Mouse (Mus musculus): ENCODE measurements at regions not wholly inside any gene's neighbourhood (a gene's known extent, or its start where the extent isn't known, plus 50 kb on each side); places are given as distances from the start of the nearest gene placed in this dataset.

DNA sequence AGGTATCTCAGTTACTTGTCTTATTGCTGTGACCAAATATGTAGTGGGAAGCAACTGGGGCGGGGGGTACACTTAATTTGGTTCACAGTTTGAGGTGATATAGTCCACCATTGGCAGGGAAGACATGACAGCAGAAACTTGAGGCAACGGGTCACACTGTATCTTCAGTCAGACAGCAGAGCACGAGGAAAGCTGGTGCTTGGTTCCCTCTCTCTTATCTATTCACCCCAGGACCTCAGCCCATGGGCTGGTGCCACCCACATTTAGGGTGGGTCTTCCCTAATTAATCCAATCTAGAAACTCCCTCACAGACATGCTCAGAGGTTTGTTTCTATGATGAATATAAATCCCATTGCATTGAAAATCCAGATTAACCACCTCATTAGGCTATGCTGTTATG lies 56.5 kb downstream of the Otud1 start:
- Histone ChIP-seq H3K27me3 (no peaks in the 10 kb centered on the region; the same call in 1 of the 2 replicates), H3K4me1 (replicated peaks) (no peaks in the 10 kb centered on the region), H3K27ac (no peak overlapping the region), H3K36me3 (no peaks in the 10 kb centered on the region), H3K4me3 (replicated peaks) (no peak overlapping the region), H3K9me3 (no peaks in the 10 kb centered on the region), H3K9ac (replicated peaks) (no peak overlapping the region), H3K4me2 (no peak overlapping the region)
- 71% methylated on average over 3 of the region's 3 CpGs for WGBS
- no peak for ATAC-seq (ENCODE audit: insufficient number of reproducible peaks, insufficient read depth, low FRiP score, low TSS enrichment, low read depth)

DNA sequence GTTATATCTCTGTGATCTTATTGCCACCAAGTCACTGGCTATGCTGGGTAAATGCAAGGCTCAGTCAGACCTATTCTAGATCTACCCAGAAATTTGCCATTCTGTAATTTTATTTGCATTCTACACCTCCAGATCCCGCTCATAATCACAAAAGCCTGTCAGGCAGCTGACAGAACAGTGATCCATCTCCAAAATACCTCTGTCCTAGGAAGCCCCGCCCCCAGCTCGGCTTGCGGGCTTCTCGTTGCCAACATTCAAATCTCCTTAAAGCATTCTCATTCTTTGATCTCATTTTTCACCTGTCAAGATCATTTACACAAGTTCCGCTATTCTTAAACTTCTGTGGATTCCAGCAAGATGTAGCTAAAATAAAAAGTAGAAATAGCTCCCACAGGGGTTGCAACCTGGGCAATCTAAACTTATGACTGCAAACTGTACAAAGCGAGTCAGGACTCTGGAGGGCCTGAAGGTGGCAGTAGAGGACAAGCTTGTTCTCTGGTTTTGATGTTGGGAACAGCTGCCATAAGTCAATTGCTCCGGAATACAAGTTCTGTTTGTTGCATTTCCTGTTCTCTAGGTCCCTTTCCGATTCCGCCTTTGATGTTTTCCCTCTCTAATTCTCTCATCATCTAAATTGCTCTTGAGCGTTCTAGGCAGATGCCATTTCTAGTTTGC lies 58.1 kb downstream of the Otud1 start:
- no peaks in the 10 kb centered on the region for H3K9me3 ChIP-seq
- H3K4me2 ChIP-seq, result peak overlapping the region; percentile 46
- no peaks in the 10 kb centered on the region; the same call in 1 of the 2 replicates for H3K27me3 ChIP-seq
- no peak overlapping the region for H3K27ac ChIP-seq
- H3K9ac ChIP-seq (replicated peaks), result no peak overlapping the region
- 17% methylated on average over 11 of the region's 11 CpGs for WGBS
- no peaks in the 10 kb centered on the region for H3K4me1 ChIP-seq (replicated peaks)
- ATAC-seq (ENCODE audit: insufficient number of reproducible peaks, insufficient read depth, low FRiP score, low TSS enrichment, low read depth), result peak; percentile 73; the same call in 1 of the 2 replicates
- no peaks in the 10 kb centered on the region for H3K36me3 ChIP-seq
- peak overlapping the region; percentile 19; the same call in 1 of the 2 replicates for H3K4me3 ChIP-seq (replicated peaks)

DNA sequence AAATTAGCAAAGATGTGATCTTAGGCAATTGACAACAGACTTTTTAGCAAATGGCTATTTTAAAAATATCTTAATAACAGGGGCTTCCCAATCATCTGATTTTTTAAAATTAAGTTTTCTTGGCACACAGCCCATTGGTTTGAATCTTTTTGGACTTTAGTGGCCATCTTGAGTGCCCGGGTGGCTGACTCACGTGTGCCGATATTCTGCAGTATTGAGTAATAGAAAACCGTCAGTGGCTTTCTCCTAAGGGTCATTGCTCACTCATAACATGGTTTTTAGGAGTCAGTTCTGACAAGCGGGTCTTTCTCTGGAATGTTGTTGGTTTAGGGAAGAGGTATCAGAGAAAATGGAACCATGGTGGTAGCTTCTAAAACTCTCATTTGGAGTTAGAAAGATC lies 58.8 kb downstream of the Otud1 start:
- Histone ChIP-seq H3K4me1 (replicated peaks) (no peaks in the 10 kb centered on the region), H3K9me3 (no peaks in the 10 kb centered on the region), H3K4me2 (no peak overlapping the region), H3K36me3 (no peaks in the 10 kb centered on the region), H3K27me3 (no peaks in the 10 kb centered on the region; the same call in 1 of the 2 replicates), H3K27ac (no peak overlapping the region), H3K4me3 (replicated peaks) (no peak overlapping the region), H3K9ac (replicated peaks) (no peak overlapping the region)
- ATAC-seq (ENCODE audit: insufficient number of reproducible peaks, insufficient read depth, low FRiP score, low TSS enrichment, low read depth), result no peak
- 93% methylated on average over 5 of the region's 5 CpGs for WGBS

DNA sequence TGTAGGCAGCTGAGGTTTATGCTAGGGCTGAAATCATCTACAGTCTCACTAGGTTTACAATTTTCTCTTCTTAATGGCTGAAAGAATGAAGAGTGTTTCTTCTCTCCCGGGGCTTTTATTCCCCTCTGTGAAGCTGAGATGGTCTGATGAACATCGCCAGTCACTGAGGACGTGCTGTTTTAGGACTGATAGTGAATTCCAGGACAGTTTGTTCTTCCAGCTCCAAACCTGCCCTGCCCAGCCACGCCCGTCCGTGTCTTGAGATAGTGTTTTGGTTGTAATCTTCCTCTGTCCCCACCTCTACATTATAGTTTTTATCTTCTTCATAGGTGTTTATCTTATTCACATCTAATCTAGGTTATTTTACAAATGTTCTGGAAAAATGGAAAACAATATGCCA lies 68.5 kb downstream of the Otud1 start:
- H3K9ac ChIP-seq (replicated peaks), result no peak overlapping the region
- no peaks in the 10 kb centered on the region for H3K9me3 ChIP-seq
- no peaks in the 10 kb centered on the region; the same call in 1 of the 2 replicates for H3K27me3 ChIP-seq
- no peak overlapping the region for H3K27ac ChIP-seq
- no peak for ATAC-seq (ENCODE audit: insufficient number of reproducible peaks, insufficient read depth, low FRiP score, low TSS enrichment, low read depth)
- no peaks in the 10 kb centered on the region for H3K36me3 ChIP-seq
- no peaks in the 10 kb centered on the region for H3K4me1 ChIP-seq (replicated peaks)
- H3K4me2 ChIP-seq, result no peak overlapping the region
- no peak overlapping the region for H3K4me3 ChIP-seq (replicated peaks)
- 94% methylated on average over 6 of the region's 6 CpGs for WGBS

DNA sequence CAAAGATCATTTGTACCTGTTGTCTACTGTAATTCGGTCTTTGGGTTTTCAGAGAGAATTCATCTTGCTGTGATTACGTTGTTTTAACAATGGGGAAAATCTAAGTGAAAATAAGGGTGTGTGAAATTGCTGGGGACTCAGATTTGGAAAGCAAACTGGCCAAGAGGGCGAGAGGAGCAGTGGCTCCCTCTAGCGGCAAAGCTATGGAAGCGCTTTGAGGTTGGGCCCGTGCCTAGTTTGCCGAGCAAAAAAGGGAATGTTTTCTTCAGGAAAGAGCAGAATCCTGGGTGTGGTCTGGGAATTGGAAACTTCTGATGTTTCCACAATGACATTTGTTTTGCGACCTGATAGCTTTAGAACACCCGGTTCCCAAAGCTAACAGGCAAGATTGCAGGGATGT lies 69.4 kb downstream of the Otud1 start:
- ATAC-seq (ENCODE audit: insufficient number of reproducible peaks, insufficient read depth, low FRiP score, low TSS enrichment, low read depth), result no peak
- no peak overlapping the region for H3K27ac ChIP-seq
- no peaks in the 10 kb centered on the region for H3K9me3 ChIP-seq
- H3K4me2 ChIP-seq, result no peak overlapping the region
- H3K9ac ChIP-seq (replicated peaks), result no peak overlapping the region
- no peaks in the 10 kb centered on the region; the same call in 1 of the 2 replicates for H3K27me3 ChIP-seq
- WGBS, result 14% methylated on average over 9 of the region's 9 CpGs
- no peak overlapping the region for H3K4me3 ChIP-seq (replicated peaks)
- no peaks in the 10 kb centered on the region for H3K36me3 ChIP-seq
- H3K4me1 ChIP-seq (replicated peaks), result no peaks in the 10 kb centered on the region

DNA sequence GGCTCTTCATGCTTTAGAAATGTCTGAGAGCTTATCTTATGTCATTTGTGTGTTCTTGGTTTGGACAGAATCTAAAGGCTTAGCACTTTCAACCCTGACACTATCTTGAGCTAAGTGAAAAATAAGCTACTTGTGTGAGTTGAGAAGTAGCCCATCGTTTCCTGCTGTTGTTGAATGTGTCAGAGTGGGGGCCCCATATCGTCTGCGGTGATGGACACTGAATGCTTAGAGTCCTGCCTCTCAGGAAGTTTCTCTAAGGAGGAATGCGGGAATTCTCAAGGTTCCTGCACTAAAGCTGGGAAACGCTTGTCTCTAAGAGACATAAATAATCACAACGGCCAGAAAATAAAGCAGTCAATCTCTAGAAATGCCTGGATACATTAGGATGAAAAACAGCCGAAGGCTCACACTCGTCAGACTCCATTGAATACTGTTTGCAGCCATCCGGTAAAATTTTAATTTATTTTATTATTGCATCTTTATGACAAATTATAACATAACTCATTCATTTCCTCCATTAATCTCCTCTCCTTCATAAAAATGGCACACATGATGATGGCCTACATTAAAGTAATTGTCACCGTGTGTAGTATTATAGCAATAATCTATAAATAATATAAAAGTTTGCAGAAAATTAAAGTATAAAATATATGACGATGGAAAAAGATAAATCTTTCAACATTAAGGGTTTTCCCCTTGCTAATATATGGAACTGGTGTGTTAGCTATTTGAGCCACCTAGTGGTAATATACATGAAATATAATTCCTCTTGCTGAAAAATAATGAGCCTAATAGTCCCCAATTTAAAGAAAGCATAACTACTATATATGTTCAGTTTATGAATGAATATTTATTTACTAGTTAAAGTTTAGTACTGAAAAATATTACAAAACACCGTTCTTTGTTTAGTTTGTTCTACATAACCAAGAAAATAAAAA lies 75.6 kb downstream of the Otud1 start:
- Histone ChIP-seq H3K4me3 (replicated peaks) (no peak overlapping the region), H3K4me1 (replicated peaks) (peaks cover 3% of the 10 kb centered on the region; the same call in 1 of the 2 replicates), H3K9ac (replicated peaks) (no peak overlapping the region), H3K27ac (no peak overlapping the region), H3K36me3 (no peaks in the 10 kb centered on the region), H3K27me3 (peaks cover 3% of the 10 kb centered on the region; the same call in 1 of the 2 replicates), H3K4me2 (no peak overlapping the region), H3K9me3 (no peaks in the 10 kb centered on the region)
- ATAC-seq (ENCODE audit: insufficient number of reproducible peaks, insufficient read depth, low FRiP score, low TSS enrichment, low read depth), result no peak
- WGBS, result 60% methylated on average over 12 of the region's 12 CpGs

DNA sequence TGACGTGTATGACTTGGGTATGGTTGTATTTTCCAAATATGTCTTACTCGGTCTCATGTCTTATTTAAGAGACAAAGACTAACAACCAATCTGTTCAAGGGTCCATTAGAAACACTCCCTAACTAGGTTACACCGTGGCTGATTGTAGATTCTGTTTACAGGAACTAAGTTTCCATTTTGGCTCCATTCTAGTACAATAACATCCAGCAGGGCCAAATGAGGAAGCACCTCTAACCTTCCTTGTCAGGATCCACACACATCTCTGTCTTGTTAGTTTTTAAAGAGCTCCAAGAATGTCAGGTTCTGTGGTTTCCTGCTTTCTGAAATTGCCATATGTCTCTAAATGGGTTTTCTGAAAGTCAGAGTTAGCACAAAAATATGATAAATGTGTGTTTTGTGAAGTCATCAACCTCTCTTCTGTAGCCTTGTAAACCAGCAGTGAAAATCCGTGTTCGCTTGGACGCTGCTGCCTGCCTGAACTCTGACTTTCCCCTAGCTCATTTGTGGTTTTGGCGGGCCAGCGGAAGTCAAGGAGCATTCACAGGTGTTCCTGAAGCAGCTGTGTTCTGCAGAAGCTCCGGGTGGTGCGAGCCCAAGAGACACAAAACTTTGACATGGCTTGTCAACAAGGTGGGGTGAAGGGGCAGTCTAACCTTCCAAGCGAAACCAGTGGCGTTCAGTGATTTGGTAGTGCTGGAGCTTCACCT lies 76.8 kb downstream of the Otud1 start:
- no peaks in the 10 kb centered on the region for H3K36me3 ChIP-seq
- no peaks in the 10 kb centered on the region for H3K9me3 ChIP-seq
- no peak overlapping the region for H3K4me2 ChIP-seq
- H3K27ac ChIP-seq, result no peak overlapping the region
- WGBS, result 66% methylated on average over 12 of the region's 12 CpGs
- H3K27me3 ChIP-seq, result peaks cover 10% of the 10 kb centered on the region; the same call in 1 of the 2 replicates
- no peak overlapping the region for H3K9ac ChIP-seq (replicated peaks)
- no peak overlapping the region for H3K4me3 ChIP-seq (replicated peaks)
- no peak for ATAC-seq (ENCODE audit: insufficient number of reproducible peaks, insufficient read depth, low FRiP score, low TSS enrichment, low read depth)
- peaks cover 3% of the 10 kb centered on the region; the same call in 1 of the 2 replicates for H3K4me1 ChIP-seq (replicated peaks)

DNA sequence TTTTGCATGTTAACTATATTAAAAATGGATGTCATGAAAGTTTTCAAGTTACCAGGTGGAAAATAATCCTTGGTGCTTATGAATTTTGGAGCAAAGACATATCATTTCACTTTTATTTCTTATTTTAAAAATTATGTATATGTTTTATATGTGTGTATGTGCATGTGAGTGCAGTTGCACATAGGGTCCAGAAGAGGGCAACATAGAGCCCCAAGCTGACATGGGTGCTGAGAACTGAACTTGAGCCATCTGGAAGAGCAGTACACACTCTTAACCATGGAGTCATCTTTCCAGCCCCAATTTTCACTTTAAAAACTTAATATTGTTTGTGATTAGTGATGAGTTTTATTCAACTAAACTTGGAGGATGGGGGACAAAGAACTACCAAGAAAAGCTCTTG lies 84.0 kb downstream of the Otud1 start:
- H3K4me2 ChIP-seq, result no peak overlapping the region
- H3K4me1 ChIP-seq (replicated peaks), result no peaks in the 10 kb centered on the region
- H3K9me3 ChIP-seq, result no peaks in the 10 kb centered on the region
- no peak overlapping the region for H3K4me3 ChIP-seq (replicated peaks)
- ATAC-seq (ENCODE audit: insufficient number of reproducible peaks, insufficient read depth, low FRiP score, low TSS enrichment, low read depth), result no peak
- H3K36me3 ChIP-seq, result no peaks in the 10 kb centered on the region
- no peak overlapping the region for H3K9ac ChIP-seq (replicated peaks)
- no peak overlapping the region for H3K27ac ChIP-seq
- H3K27me3 ChIP-seq, result peaks cover 10% of the 10 kb centered on the region; the same call in 1 of the 2 replicates

DNA sequence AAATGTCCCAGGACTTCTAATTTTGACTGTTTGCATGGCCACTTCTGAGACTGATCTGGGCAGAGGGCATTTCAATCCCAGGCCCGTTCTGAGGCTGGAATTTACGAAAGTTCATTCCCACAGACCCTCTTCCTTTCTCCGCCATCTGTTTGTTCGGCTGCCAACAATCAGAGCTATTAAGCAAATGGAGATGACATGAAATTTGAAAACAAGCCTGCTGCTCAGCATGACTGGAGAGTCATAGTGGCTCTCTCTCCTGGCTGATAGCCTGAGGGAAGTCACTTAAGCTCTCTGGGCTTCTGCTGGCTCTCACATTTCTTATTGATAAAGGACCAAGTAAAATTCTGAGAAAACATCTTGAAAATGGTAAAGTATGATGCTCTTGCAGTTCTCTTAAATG lies 85.9 kb downstream of the Otud1 start:
- ATAC-seq (ENCODE audit: insufficient number of reproducible peaks, insufficient read depth, low FRiP score, low TSS enrichment, low read depth), result no peak

DNA sequence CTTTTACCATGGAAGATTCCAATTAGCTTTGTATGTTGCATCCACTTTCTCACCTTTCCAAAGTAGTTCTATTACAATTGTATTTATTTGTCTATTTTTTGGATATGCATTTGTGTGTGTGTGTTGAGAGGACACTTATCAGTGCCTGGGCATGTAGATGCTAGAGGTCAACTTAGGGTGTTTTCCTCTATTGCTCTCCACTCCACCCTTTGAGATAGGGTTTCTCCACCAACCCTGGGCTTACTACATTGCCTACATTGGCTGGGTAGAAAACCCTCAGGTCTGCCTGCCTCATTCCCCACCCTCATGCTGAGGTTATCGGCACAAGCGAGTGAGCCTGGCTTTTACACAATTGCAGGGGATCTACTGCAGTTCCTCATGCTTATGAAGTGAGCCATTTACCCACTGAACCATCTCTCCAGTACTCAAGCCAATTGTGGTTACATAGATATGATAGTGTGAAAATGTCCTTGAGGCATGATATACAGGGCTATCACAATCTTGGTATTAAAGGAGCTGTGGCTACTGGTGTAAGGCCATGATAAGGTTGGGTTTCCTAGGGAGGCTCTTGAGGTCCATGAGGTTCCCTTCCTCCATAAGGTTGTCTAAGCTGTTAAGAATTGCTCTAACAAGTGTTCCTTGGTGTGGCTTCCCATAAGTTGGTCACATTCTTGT lies 87.6 kb downstream of the Otud1 start:
- Histone ChIP-seq H3K4me1 (replicated peaks) (no peaks in the 10 kb centered on the region), H3K27me3 (no peaks in the 10 kb centered on the region), H3K9ac (replicated peaks) (no peak overlapping the region), H3K27ac (no peak overlapping the region), H3K9me3 (no peaks in the 10 kb centered on the region), H3K4me3 (replicated peaks) (no peak overlapping the region), H3K36me3 (no peaks in the 10 kb centered on the region), H3K4me2 (no peak overlapping the region)
- 90% methylated on average over 2 of the region's 2 CpGs for WGBS
- ATAC-seq (ENCODE audit: insufficient number of reproducible peaks, insufficient read depth, low FRiP score, low TSS enrichment, low read depth), result no peak

More for the DNA sequence above, 85.9 kb downstream of the Otud1 start:
- Histone ChIP-seq H3K27me3 (peaks cover 7% of the 10 kb centered on the region; the same call in 1 of the 2 replicates), H3K4me1 (replicated peaks) (no peaks in the 10 kb centered on the region), H3K36me3 (no peaks in the 10 kb centered on the region), H3K9me3 (no peaks in the 10 kb centered on the region), H3K4me3 (replicated peaks) (no peak overlapping the region), H3K4me2 (no peak overlapping the region), H3K27ac (no peak overlapping the region), H3K9ac (replicated peaks) (no peak overlapping the region)
- WGBS, result 64% methylated on average over 4 of the region's 4 CpGs
